Mouse (Mus musculus) adrenal gland, postnatal 4 days (tissue): ENCODE data around the gene Gdap1l1. TPM values are rescaled to one million over a fixed set of nuclear protein-coding genes. Genes with fewer than 3 reads are reported as not detected.
"Not testable (repeated sequence)": the region's sequence is repeated elsewhere in the genome, so short reads cannot be mapped to it uniquely, and the experiment has no call there.

Experiments
- DNase-seq, 2 experiments: peaks; one replicate each; pipeline ENCODE4 v3.0.0; 2021 to 2022; ENCODE audit warnings: low spot score in 2 of 2, mixed read lengths in 2 of 2
- total RNA-seq, 2 experiments: library from RNA; stranded (reverse); gene quantifications; 2 replicates each; pipeline ENCODE4 v1.2.3; 2021

Gene Gdap1l1
- total RNA-seq, 2 experiments from 2014 or later: 9.7 to 10.3 TPM

GRCm38 (mm10) chr2:163422895-163423660 is 15.2 kb upstream of the Gdap1l1 start:
- DNase-seq: no peak

DNA sequence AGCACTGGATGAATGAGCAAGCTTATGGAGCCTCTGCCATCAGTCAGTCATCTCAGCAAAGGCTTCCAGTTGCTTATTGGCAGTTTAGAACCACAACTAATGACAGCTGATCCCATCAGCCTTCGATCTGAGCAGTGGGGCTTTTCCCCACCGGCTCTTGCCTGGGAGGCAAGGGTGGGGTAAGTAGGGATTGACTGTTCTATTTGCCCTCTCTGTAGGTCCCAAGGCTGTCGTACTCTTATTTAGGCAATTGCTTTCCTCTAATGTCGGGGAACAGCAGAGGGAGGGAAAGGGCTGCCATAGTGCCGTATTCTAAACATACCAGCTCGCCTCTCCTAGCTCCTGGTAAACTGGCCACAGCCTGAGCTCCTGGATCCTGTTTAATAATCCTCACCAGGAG is 13.7 kb upstream of the Gdap1l1 start, which contains the start of gene Oser1:
Gene Oser1 (minus strand): TSS at position 101 of the 400 bp plus-strand sequence.
- no peak for DNase-seq

DNA sequence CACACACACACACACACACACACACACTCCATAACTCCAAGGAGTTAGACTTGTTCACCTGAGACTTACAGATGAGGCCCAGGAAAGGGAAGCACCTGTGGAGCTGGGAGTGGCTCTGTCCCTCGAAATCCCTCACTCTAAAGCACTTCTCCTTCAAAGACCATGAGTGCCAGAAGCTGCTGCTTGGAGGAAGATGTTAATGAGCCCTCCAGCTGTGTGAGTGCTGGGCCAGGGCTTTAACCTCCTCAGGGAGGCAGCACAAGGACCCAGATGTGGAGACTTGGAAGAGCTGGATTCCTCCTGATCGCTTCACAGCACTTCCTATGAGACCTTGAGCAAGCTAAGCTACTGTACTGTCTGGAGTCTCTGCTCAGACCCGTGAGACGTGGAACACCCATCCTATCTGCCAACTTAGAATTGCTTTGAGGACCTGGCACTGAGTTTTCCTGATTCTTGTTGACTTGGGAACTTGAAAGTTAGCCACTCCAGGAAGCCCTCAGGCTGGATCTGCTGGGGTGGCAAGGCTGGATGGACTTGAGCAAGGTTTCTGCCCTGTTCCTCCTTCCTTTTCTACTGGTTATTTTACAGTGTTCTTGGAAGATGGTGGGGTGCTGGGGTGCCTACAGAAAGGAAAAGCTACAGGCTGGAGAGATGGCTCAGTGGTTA is 9.8 kb upstream of the Gdap1l1 start:
- no peak for DNase-seq

GRCm38 (mm10) chr2:163431289-163431688 is 7.0 kb upstream of the Gdap1l1 start:
- no peak for DNase-seq

DNA sequence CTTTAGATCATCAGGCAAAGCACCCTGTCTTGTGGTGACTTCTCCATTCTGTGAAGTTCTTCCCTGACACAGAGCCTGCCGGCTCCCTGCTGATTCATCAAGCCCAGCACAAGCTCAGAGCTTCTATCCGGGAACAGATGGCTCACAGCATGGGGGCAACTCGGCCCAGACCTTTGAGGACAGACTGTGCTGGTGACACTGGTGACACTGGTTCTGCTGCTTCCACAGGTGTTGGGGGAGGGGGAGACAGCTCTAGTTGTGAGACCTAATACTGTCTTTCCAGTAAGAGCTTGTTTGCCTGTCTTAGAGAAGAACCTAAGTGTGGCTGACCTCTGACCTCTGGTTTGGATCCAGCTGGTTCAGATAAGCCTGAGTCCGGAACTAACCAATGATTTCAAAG is 4.3 kb upstream of the Gdap1l1 start:
- DNase-seq: no peak

- DNase-seq: no peak
Measured at GRCm38 (mm10) chr2:163437800-163438199, 476 bp upstream of the Gdap1l1 start.

DNA sequence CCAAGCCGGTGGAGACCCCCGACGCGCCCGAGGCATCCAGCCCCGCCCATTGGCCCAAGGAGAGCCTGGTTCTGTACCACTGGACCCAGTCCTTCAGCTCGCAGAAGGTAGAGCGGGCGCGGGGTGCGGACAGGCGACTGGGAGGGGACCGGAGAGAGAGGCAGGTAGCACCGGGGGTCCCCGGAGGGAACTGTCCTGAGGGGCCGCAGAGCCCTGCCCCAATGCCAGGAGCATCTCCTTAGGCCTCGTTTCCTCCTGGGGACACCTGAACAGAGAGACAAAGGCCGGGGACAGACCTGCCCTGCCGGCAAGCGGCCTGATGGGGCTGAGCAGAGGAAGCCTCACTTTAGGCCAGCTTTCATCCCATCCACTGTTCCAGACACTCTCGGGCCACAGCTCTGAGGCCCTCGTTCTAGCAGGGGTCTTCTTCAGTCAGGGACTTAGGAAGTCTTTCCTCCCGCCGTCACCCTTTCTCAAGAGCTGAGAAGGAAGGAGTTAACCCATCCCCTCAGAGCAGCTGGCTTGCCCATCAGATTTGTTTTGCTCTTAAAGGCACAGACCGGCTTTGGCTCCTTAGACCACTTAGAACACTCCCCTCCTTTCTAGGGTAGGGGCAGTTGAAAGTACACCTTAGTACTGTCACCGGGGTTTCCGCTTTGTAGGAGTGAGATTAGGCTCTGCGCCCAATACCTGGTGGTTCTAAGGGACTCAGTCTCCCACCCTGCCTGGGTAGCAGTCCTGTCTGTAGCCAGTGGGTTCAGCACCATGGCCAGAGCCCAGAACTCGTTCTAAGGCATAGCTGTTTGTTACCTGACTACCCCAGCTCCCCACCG is 559 bp downstream of the Gdap1l1 start:
- no peak for DNase-seq

- DNase-seq: no peak
Measured at GRCm38 (mm10) chr2:163439488-163439887, 1.2 kb downstream of the Gdap1l1 start.

- no peak for DNase-seq
Measured at GRCm38 (mm10) chr2:163443543-163443942, 5.3 kb downstream of the Gdap1l1 start.

DNA sequence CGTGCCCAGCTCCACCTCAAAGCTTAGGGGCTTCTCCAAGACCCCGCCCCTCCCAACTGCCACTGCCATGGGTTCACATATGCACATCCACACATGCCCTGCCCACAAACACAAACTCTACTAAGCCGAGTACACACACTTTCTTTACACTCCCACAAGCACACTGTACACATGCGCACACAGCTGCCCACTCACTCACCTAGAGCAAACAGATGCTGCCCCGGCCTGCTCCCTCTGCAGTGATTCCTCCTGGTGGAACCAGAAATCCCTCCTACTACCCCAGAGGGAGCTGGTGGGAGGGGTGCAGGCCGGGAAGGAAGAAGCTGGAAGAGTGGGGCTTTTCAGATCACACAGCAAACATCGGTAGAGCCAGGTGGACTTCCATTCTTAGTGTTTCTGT is 5.7 kb downstream of the Gdap1l1 start:
- DNase-seq: no peak

DNA sequence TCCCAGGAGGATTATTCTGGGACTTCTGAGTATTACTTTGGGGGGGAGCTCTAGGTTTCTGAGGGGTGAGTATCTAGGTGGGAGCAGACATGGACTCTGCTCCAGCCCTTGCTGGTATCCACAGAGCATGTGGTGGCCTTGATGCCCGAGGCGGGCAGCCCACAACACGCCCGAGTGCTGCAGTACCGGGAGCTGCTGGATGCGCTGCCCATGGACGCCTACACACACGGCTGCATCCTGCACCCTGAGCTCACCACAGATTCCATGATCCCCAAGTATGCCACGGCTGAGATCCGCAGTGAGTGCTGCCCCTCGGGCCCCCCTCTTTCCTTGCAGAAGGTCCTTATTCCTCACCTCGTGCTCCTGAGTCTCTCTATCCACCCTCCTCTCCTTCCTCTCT is 9.1 kb downstream of the Gdap1l1 start:
- no peak for DNase-seq

DNA sequence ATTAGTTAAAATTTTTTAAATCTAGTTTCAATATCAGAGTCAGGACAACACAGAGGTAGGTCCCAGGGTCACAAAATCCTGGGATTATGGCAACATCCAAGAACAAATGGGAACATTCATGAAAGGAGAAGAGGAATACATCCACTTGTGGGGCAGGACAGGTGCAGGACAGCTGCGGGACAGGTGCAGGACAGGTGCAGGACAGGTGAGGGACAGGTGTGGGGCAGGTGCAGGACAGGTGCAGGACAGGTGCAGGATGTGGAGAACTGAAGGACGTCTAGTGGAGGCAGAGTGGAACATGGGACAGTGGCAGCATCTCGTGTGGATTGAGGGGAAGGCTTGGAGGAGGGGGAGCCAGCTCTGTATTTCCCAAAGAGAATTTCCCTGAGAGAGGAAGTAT is 11.0 kb downstream of the Gdap1l1 start:
- no peak for DNase-seq

DNA sequence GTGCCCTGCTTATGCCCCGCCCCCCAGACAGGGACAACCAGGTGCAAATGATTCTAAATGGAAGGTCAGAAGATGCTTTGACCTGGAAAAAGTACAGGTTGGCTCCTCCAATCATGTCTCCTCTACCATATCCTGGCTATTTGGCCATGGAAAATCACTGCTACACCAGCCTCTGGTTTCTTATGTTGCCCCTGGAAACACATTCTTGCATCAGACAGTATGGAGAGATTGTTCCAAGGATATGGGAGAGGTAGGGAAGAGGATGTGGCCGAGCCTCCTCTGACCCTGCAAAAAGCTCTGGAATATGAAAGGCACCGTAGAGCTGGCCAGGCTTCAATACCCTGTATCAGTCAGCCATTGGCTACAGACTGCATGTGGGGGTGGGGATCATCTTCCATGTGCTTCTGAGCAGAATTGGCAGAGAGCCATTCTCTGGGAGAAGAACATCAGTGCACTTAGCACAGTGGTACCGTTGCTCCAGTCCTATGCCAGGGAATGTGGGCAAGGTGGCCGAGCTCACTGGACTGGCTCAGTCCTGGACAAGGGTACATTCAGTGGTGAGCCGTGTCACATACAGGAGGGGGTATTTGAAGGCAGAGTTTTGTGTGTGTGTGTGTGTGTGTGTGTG is 12.5 kb downstream of the Gdap1l1 start:
- no peak for DNase-seq

GRCm38 (mm10) chr2:163452738-163453137 is 14.5 kb downstream of the Gdap1l1 start:
- DNase-seq: no peak

DNA sequence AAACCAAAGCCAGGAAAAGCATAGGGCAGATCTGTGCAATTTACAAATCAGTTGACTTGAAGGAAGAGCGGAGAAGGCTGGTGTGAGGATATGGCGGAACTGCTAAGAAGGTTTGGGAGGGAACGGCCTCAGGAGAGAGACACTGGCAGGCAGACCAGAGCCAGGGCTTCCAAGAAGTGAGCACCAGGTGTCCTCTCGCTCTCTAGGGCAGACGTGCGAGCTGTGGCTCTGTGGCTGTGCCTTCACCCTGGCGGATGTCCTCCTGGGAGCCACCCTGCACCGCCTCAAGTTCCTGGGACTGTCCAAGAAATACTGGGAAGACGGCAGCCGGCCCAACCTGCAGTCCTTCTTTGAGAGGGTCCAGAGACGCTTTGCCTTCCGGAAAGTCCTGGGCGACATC is 15.1 kb downstream of the Gdap1l1 start:
- no peak for DNase-seq

DNA sequence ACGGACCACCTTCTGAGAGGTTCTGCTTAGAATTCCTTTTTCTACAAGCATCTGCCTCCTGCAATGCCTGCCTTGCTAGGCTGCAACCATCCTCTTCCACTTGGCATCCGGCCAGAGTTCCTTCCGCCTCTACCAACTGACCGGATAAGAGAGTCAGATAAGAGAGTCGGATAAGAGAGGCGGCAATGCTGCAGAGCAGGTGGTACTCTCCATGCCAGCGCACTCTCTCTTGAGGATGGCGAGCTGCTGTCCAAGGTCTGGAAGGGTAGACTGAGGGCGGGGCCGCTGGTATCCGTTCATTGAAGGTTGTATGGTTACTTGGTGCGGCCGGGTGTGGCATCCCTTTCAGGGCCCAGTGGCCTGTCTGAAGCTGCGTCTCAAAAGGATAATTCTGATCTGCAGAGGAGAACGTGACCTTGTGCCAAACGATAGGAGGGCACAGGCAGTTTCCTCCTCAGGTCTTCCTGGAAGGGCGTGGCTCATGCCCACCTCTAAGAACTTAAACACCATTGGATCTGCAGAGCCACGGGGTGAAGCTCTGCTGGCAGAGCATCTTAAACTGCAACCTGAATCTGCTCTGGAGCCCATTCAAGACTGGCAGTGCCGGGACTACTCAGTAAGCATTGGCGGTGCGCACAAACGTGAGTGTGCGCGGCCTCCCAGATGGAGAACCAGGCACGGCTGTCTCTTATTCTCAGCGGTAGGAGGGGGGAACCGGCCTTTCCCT is 20.4 kb downstream of the Gdap1l1 start:
- no peak for DNase-seq

- no peak for DNase-seq
Measured at GRCm38 (mm10) chr2:163459380-163459779, 21.1 kb downstream of the Gdap1l1 start.

GRCm38 (mm10) chr2:163460622-163461021 is 22.3 kb downstream of the Gdap1l1 start:
- DNase-seq: no peak

- DNase-seq: not testable (repeated sequence)
Measured at GRCm38 (mm10) chr2:163461307-163461706, 23.0 kb downstream of the Gdap1l1 start.

DNA sequence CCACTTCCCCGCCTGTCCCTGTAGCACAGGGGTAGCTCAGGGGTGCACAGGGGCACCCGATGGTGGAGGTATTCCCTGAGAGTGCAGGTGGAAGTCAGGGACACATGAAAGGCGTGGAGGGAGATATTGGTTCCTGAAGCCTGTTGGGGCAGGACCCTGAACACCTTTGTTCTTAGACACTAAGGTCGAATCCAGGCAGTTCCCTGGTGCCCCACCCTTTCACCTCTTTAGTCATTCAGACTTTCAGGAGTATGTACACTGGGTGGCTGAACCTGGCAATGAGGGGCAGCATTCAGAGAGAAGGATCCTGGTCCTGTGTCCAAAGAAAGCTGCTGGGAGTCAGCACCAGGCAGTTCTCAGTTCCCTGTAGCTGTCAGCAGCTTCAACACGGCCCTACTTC is 24.1 kb downstream of the Gdap1l1 start:
- DNase-seq: no peak

- DNase-seq: no peak
Measured at GRCm38 (mm10) chr2:163462801-163463200, 24.5 kb downstream of the Gdap1l1 start.
